Mouse (Mus musculus) urinary bladder, postnatal 25 days (tissue): ENCODE measurements around the gene Zc3h18.

Experiments
- DNase-seq: peaks from one replicate; pipeline ENCODE4 v3.0.0; 2022; ENCODE audit warnings: low spot score

Gene Zc3h18

GRCm38 (mm10) chr8:122393717-122394116 lies 17.3 kb downstream of the Zc3h18 start:
- no peak for DNase-seq

- DNase-seq = no peak
Measured at GRCm38 (mm10) chr8:122395291-122395690, 18.9 kb downstream of the Zc3h18 start.

DNA sequence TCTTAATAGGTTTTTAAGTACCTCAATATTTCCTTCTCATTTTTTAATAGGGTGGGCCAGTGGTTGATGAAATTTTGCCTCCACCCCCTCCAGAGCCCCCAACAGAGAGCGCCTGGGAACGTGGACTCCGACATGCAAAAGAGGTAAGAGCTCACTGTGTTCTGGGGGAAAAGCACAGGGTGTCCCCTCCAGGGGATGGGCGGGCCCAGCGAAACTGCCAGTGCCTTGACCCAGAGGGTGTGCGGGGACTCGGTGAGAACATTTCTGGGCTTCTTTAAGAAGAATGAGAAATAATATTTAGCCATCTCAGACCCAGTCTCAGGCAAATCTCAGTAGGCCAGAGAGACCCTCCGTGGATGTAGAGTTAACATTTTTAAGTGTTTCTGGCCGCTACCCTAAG lies 21.8 kb downstream of the Zc3h18 start:
- no peak for DNase-seq

DNA sequence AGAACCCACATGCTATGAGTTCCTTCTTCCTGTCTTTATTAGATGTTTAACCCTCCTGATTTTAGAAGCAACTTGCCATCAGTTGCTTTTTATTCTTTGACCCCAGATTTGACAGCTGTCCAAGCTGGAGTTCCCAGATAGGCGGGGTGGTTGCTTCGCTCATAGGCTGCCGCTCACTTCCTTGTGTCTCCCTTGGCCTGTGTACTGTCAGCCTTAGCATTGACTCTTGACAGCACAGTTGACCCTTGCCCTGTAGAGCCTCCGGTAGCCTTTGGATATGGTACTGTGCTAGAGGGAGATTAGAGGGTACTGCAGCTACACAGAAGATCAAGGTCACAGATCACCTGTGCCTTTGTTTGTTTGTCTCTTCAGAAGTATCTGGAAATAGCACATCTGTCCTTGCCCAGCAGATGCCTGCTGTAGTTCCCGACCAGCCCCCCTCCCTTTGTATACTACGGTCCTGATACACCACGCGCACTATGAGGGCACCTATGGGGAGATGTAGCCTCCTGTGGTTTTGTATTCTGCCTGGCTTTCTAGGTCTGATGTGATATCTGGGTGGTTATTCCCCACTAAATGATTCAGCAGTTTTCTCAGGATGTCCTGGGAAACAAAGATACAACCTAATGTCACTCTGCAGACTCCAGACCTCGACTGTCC lies 28.9 kb downstream of the Zc3h18 start:
- DNase-seq = no peak

DNA sequence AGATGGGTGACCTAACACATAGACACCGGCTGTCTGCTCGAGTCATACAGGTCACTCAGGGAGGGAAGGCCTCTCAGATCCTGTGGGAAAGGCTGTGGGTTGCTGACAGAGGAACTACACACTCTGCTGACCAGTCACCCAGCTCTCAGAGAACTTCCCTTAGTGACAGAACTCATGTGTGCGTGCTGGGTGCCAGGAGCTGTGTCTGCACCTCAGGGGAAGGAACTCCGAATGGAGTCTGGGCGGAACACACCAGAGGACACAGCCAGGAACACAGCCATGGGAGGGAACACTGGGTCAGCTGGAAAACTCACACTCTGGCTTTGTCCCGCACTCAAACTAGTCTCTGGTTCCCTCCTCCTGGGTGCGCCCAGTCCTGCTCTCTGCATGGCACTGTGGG lies 31.3 kb downstream of the Zc3h18 start:
- DNase-seq = no peak

- DNase-seq = no peak
Measured at GRCm38 (mm10) chr8:122414311-122414710, 37.9 kb downstream of the Zc3h18 start.

DNA sequence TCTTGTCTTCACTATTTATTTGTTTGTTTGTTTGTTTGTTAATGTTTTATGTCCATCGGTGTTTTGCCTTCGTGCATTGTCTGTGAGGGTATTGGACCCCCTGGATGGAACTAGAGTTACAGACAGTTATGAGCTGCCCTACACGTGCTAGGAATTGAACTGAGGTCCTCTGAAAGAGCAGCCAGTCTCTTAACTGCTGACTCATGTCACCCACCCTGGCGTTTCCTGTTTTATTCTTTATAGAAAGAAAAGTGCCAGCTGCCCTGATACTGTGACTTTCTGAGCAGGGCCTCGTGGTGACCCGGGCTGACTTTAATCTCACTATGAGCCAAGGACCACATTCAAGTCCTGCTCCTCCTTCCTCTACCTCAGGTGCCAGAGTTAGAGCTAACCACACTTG lies 39.1 kb downstream of the Zc3h18 start:
- DNase-seq = no peak

DNA sequence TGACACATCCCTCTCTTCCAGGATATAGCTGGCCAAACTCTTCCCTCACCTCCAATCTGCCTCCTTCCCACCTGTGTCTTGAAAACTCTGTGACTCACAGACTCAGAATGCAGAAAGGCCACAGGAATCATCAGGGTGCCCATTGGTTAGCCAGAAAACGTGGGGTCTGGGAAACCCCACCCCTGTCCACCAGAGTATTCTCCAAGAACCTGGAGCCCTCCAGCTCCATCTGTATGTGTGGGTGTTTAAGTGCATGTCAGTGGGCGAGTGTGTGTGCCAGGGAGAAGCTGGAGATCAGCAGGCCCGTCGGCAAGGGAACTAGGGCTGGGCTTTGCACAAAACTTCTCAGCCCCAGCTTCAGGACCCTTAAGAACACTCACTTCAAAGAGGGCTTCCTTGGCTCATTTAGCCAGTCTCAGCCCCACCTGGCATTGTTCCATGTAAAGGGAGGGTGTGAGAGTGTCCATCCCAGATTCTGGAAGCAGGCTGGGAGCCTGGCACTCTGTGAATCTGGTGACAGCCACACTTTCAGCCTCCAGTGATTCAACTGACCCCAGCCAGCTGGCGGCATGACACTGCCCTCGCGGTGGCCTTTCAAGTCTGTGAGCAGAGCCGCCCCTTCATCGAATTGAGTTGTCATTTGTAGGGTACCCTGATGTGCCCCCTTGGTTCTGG lies 43.6 kb downstream of the Zc3h18 start:
- no peak for DNase-seq

GRCm38 (mm10) chr8:122421376-122422070 lies 45.1 kb downstream of the Zc3h18 start, which contains the start of gene Il17c:
Gene Il17c (plus strand): TSS chr8:122422020.
- no peak for DNase-seq

DNA sequence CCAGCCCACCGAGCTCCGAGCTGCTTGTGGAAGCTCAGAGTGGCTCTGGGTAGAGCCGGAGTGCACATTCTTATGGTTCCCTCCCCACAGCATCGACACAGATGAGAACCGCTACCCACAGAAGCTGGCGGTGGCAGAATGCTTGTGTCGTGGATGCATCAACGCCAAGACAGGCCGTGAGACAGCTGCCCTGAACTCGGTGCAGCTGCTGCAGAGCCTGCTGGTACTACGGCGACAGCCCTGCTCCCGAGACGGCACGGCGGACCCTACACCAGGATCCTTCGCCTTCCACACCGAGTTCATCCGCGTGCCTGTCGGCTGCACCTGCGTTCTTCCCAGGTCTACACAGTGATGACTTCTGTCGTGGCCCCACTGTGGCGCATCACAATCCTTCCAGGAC lies 46.8 kb downstream of the Zc3h18 start:
- DNase-seq = no peak

DNA sequence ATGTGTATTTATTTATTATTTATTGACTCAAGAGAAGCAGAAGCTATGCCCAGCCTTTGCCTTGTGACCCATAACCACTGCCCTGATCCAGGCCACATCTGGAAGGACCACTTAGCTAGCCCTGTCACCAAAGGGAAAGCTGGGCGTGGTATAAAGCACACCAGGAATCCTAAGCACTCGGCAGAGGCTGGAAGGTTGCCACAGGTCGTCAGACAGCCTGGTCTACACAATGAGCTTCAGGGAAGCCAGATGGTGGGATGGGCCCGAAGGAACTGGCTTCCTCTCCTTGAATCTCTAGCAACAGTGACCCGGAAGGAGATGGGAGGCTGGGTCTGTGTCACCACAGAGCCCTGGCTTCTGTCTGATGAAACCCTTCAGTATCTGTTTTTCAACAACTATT lies 47.2 kb downstream of the Zc3h18 start:
- no peak for DNase-seq

DNA sequence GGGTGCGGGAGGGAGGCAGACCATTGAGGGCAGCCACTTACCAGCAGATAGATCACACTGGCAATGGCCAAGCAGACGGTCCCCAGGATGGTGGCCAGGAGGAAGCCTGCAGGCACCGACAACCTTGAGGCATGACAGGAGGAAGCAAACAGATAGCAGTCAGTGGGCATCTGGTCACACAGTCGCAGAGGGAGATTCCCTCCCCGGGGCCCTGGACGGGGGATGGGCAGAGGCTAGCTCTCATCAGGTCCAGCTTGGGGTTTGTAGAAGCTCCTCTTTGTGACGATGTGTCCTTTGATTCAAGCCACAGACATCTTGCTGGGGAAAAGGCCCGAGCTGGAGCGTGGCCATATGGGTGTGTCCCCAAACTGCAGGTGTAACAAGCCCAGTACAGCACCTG lies 49.7 kb downstream of the Zc3h18 start:
- DNase-seq = no peak

GRCm38 (mm10) chr8:122427607-122428006 lies 51.2 kb downstream of the Zc3h18 start:
- DNase-seq = no peak

GRCm38 (mm10) chr8:122428163-122428562 lies 51.8 kb downstream of the Zc3h18 start:
- DNase-seq = no peak

- no peak for DNase-seq
Measured at GRCm38 (mm10) chr8:122430058-122430636, 53.7 kb downstream of the Zc3h18 start.

- no peak for DNase-seq
Measured at GRCm38 (mm10) chr8:122430646-122431045, 54.2 kb downstream of the Zc3h18 start.

- no peak for DNase-seq
Measured at GRCm38 (mm10) chr8:122431694-122432442, 55.5 kb downstream of the Zc3h18 start.

DNA sequence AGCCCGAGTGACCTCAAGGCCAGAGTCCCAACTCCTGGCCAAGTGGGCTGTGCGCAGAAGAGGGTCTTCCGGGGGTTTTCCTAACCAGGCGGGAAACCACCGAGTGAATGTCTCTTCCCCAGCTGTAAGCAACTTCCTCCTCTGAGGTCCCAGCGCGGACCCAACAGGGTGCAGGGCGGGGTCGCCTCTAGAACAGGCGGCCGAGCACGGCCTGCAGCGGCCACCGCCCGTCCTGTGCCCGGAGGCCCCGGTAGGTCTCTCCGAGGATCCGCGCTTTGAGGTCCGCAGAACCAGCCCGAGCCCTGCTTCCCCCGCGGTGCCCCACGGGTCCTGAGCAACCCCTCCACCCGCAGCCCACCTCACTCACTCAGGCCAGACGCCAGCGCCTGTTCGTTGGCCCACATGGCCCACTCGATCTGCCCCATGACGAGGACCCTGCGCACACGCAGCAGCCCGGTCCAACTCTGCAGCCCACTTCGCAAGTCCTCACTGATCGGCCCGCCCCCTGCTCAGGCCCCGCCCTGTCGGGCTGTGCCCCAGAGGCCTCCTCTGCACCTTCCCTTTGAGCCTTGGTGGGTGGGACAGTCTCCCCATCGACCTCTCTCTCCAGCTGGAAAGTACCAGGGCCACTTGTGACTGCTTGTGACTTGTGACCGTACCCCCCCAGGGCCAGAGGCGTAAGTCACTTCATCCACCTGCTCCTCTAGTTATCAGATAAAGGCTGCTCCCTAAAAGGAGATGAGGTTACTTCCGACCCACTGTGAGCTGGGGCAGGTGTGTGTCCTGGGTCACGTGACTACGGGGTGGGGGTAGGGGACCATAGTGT lies 56.2 kb downstream of the Zc3h18 start, which contains the start of gene Cyba:
TSS of gene Cyba (minus strand) at position 488 of the 826 bp plus-strand sequence.
- DNase-seq = peak; percentile 64

- DNase-seq = no peak
Measured at GRCm38 (mm10) chr8:122433269-122433905, 57.0 kb downstream of the Zc3h18 start.

- DNase-seq = no peak
Measured at GRCm38 (mm10) chr8:122435375-122435774, 59.0 kb downstream of the Zc3h18 start.

DNA sequence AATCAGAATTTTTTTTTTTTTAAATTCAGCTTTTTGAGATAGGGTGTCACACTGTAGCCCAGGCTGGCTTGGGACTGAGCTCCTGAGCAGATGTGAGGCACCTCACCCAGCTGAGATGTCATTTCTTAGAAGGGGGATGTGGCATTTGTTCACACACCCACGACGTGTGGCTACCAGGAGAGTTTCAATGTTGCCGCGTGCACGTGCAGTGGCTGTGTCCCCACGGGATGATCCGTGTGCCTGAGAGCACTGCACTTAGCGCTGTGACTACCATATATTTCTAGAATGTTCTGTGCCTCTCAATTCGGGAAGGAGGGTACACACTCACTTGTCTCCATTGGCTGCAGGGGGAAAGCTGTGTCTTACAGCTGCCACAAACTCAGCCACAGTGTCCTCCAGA lies 59.7 kb downstream of the Zc3h18 start:
- DNase-seq = no peak
